Mouse (Mus musculus) spleen, adult 2 months (tissue): ENCODE measurements around the gene Defb23.

ENCODE experiments used
- CTCF ChIP-seq: fragments of 200-500 bp; IDR thresholded peaks from 2 replicates; pipeline ENCODE4 v1.5.1; 2011; ENCODE audit warnings: mild to moderate bottlenecking, inconsistent platforms; ENCODE audit not compliant: insufficient read depth, insufficient read length, insufficient replicate concordance; ENCODE audit errors: extremely low read depth
- POLR2A ChIP-seq: fragments of 200-500 bp; IDR thresholded peaks from 2 replicates; pipeline ENCODE4 v1.6.1; 2011; ENCODE audit warnings: low read depth, low read length, inconsistent platforms

DNA sequence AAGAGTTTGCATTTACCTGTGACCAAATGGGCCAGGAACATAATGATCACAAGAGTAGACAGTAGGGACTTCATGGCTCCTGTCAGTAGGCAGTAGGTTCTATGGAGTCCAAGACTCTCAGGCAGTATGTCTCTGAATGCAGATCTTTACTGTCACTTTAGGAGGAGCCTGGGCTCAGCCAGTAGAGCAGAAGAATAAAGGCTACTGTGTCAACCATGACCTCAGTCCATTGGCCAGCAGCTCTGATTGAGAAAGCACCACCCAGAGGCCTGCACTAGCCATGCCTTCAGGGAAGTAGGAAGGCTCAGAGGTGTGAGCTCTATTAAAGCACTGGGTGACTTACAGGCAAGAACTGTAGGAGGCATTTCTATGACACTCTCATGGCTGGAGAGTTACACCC is 25.6 kb upstream of the Defb23 start, which contains the start of gene Defb22:
- TF ChIP-seq CTCF (no peak), POLR2A (no peak)
